Mouse (Mus musculus) olfactory bulb, adult 2 months (tissue): ENCODE results near the gene Bicc1. TPM values are rescaled to one million over a fixed set of nuclear protein-coding genes. Genes with fewer than 3 reads are reported as not detected.

Experiments used
- H3K27ac ChIP-seq: fragments of 200-500 bp; 2 replicates; pipeline ENCODE4 v1.5.1; 2012; ENCODE audit warnings: low read depth, low read length; ENCODE audit not compliant: insufficient read depth
- H3K4me1 ChIP-seq: fragments of 200-500 bp; 2 replicates; pipeline ENCODE4 v1.6.1; 2012; ENCODE audit warnings: low read length; ENCODE audit not compliant: control insufficient read depth, insufficient read depth
- H3K4me3 ChIP-seq: fragments of 200-500 bp; 2 replicates; pipeline ENCODE4 v1.5.1; 2012; ENCODE audit warnings: mild to moderate bottlenecking, low read depth, low read length, moderate library complexity; ENCODE audit not compliant: insufficient read depth
- CTCF ChIP-seq: fragments of 200-500 bp; IDR thresholded peaks from 2 replicates; pipeline ENCODE4 v1.5.1; 2012; ENCODE audit warnings: low read depth, mild to moderate bottlenecking, low read length, moderate library complexity; ENCODE audit not compliant: insufficient read depth
- POLR2A ChIP-seq: fragments of 200-500 bp; IDR thresholded peaks from 2 replicates; pipeline ENCODE4 v1.6.1; 2012; ENCODE audit warnings: mild to moderate bottlenecking, low read depth, low read length, moderate library complexity; ENCODE audit not compliant: insufficient read depth
- WGBS: fragments of 180-500 bp; shearing (Covaris S2); methylation state at CpG from one replicate; pipeline ENCODE4 v1.1.7; 2018; 5-methylcytosine and 5-hydroxymethylcytosine counted together
- polyA plus RNA-seq: library from polyadenylated mRNA; stranded (reverse); fragments of >200 nt; gene quantifications from 2 replicates; pipeline ENCODE4 v1.2.4, GENCODE M21; 2012; ENCODE audit warnings: low replicate concordance; ENCODE audit not compliant: missing spikeins, insufficient read depth, insufficient read length

Gene Bicc1
- polyA plus RNA-seq, 1 experiment = not detected

GRCm38 (mm10) chr10:71170771-71171170 lies 11.3 kb upstream of the Bicc1 start:
- Histone ChIP-seq H3K4me1 (no peaks in the 10 kb centered on the region), H3K27ac (no peak overlapping the region), H3K4me3 (no peak overlapping the region)
- 96% methylated on average over 5 of the region's 5 CpGs for WGBS
- TF ChIP-seq CTCF = no peak
- no peak for TF ChIP-seq POLR2A

DNA sequence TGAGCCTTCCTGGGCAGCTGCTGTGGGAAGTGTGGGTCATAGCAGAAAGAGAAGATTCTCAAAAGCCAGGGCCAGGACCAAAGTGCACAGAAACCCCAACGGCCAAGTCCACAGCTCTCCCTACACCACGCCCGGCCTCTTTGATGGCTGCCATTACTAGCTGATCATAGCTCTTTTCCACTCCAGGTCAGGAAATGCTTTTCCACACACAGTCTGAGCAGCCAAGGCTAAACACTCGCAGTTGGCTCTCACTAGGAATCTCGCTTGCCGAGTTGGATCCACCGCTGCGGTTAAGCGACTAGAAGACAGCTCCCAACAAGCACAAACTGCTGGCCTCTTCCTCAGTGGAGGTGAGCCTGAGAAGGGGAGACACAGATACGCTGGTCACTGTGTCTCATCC lies 10.3 kb upstream of the Bicc1 start:
- Histone ChIP-seq H3K4me3 (no peak overlapping the region), H3K4me1 (no peaks in the 10 kb centered on the region), H3K27ac (no peak overlapping the region)
- TF ChIP-seq CTCF (no peak), POLR2A (no peak)
- WGBS = 88% methylated on average over 10 of the region's 10 CpGs

DNA sequence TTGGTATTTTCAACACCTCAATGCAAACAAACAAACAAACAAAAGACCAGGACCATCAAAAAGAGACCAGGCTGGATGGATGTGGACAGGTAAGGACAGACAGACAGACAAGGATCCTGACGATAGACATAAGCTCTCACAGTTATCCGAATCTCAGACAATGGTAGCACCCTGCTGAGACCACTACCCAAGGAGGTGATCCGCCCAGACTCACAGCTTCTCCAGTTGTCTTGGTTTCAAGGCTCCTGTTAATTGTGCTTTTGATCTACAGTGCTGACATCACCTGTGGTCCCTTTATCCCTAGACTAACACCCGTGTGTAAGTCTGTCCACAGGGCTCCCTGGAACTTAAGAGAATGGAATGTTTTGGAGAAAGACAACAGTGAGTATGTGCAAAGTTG lies 9.7 kb upstream of the Bicc1 start:
- 64% methylated on average over 4 of the region's 4 CpGs for WGBS
- TF ChIP-seq CTCF (no peak), POLR2A (no peak)
- H3K4me3 ChIP-seq = no peak overlapping the region
- H3K27ac ChIP-seq = no peak overlapping the region
- H3K4me1 ChIP-seq = no peaks in the 10 kb centered on the region

DNA sequence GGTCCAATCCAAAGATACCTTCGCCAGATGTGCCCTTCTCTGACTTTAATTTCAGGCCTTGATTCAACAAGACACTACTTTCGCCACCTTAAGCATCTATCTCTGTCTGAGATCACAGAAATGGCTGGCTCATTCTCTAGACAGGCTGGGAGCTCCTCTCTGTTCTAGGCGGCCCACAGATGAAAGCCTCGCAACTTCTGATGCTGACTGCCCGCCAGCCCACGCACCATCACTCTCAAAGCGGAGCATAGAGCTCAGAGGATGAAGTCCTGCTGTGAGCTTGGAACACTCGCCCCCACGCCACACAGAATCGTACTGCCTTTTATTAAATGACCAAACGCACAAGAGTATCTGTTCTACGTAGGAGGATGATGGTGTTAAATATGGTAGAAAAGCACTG lies 949 bp upstream of the Bicc1 start:
- Histone ChIP-seq H3K4me3 (no peak overlapping the region), H3K4me1 (peaks cover 2% of the 10 kb centered on the region), H3K27ac (no peak overlapping the region)
- WGBS = 79% methylated on average over 12 of the region's 12 CpGs
- no peak for TF ChIP-seq POLR2A
- no peak for TF ChIP-seq CTCF

DNA sequence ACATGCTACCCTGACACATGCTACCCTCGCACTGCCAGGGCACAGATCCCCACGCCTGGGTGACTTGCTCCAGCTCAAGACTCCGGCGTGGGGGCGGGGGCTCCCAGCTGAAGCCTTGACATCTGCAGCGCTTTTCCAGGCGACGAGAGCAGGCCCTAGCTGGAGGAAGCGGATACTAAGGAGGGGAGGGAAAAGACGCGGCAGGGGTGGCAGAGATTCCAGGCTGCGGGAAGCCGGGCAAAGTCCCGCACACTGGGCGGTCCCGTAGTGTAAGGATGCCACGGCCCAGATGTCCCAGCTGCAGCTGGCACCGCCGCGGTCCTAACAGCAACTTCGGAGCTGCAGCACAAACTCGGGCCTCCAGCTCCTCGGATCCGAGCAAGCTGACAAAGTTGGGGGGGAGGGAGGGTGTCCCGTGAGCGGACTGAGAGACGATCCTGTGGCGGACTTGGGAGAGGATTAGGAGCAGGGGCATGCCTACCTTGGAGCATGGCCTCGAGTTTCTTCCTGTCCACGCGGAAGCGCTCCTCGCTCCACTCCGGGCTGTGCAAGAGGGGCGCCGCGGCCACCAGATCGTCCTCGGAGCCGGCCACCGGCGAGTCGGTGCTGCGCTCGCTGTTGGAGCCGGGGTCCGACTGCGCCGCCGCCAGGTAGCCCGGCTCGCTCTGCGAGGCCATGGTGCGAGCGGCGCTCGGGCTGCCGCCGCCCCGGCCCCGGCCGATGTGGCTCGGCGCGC lies 392 bp downstream of the Bicc1 start:
- 2% methylated on average over 65 of the region's 65 CpGs for WGBS
- Histone ChIP-seq H3K4me3 (peak overlapping the region; percentile 80), H3K27ac (no peak overlapping the region), H3K4me1 (peaks cover 2% of the 10 kb centered on the region)
- TF ChIP-seq CTCF = no peak
- no peak for TF ChIP-seq POLR2A

DNA sequence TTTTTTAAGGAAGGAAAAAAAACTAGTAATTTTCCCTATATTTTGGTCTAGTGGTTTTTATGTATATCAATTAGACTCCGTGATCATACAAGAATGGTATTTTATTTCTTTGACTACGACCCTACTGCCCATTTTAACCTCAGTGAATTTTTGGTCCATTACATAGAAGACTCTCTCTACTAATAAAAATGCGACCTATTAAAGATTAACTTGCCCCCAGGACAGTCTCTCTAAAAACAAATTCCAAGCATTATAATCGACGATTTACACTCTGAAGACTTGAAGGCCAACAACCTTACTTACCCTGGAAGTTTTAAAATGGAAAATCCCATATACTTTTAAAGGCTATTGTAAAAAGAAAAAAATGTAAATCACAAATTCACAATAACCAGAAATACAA lies 2.9 kb downstream of the Bicc1 start:
- peaks cover 2% of the 10 kb centered on the region for H3K4me1 ChIP-seq
- 91% methylated on average over 5 of the region's 5 CpGs for WGBS

DNA sequence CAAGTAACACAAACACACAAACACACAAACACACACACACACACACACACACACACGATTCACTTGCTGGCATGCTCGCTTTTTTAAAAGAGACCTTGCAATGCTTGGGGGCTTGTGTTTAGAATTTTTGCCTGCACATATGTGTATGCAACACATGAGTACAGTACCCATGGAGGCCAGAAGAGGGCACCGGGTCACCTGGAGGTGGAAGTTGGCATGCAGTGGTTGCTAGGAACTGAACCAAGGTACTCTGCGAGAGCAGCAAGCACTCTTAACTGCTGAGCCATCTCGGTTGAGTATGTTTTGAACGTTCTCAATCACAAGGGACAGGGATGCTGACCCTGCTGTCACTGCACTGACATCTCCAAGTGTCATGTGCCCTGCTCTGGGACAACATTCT lies 5.9 kb downstream of the Bicc1 start:
- WGBS = 94% methylated on average over 6 of the region's 6 CpGs
- Histone ChIP-seq H3K4me3 (no peak overlapping the region), H3K4me1 (no peaks in the 10 kb centered on the region), H3K27ac (no peak overlapping the region)
- TF ChIP-seq POLR2A = no peak
- TF ChIP-seq CTCF = no peak

More for the DNA sequence above, 2.9 kb downstream of the Bicc1 start:
- H3K4me3 ChIP-seq = no peak overlapping the region
- TF ChIP-seq POLR2A (no peak), CTCF (no peak)
- H3K27ac ChIP-seq = no peak overlapping the region

GRCm38 (mm10) chr10:71153138-71153537 lies 6.4 kb downstream of the Bicc1 start:
- Histone ChIP-seq H3K4me3 (no peak overlapping the region), H3K4me1 (no peaks in the 10 kb centered on the region), H3K27ac (no peak overlapping the region)
- WGBS = 97% methylated on average over 1 of the region's 1 CpGs
- TF ChIP-seq CTCF = no peak
- TF ChIP-seq POLR2A = no peak

DNA sequence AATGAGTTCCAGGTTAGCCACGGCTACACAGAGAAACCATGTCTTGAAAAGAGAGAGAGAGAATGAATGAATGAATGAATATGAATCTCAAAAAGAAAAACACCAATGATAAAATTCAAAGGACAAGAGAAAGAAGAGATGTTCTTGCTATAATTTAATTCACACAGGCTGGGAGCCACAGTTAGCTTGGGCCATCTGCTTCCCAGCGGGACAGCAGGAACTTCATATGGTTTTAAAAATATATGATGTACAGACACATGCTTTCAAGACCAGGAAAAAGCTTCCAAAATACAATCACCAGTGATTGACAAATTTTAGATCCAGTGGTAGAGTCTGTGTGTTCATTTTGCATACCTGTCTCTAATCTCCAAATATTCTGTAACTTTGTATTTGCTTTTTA lies 9.0 kb downstream of the Bicc1 start:
- 0 out of 2 replicates have a peak, but pooled peaks cover 4% of the 10 kb centered on the region for H3K4me1 ChIP-seq
- WGBS = 93% methylated on average over 2 of the region's 2 CpGs
- TF ChIP-seq CTCF (no peak), POLR2A (no peak)
- no peak overlapping the region for H3K27ac ChIP-seq
- no peak overlapping the region for H3K4me3 ChIP-seq

GRCm38 (mm10) chr10:71148951-71149603 lies 10.4 kb downstream of the Bicc1 start:
- TF ChIP-seq POLR2A (no peak), CTCF (no peak)
- 0 out of 2 replicates have a peak, but pooled peaks cover 4% of the 10 kb centered on the region for H3K4me1 ChIP-seq
- 74% methylated on average over 5 of the region's 5 CpGs for WGBS
- no peak overlapping the region for H3K4me3 ChIP-seq
- H3K27ac ChIP-seq = no peak overlapping the region
